Mouse (Mus musculus) heart, postnatal 36 days (tissue): Measurements from ENCODE around the gene Tgfb3. TPM values are rescaled to one million over a fixed set of nuclear protein-coding genes. Genes with fewer than 3 reads are reported as not detected.

Experiments
- total RNA-seq, 2 experiments: library from RNA; stranded (reverse); gene quantifications; 2 replicates each; pipeline ENCODE4 v1.2.3; 2021

Gene Tgfb3
- total RNA-seq, 2 experiments from 2014 or later = 14.4 to 15.2 TPM

Other genes starting within 250 kb of the Tgfb3 start
- gene Ift43, start 3.5 kb upstream of the Tgfb3 start, total RNA-seq = 10 to 100 TPM; 25.4 to 26.0 TPM
- gene Gpatch2l, start 162.8 kb upstream of the Tgfb3 start, total RNA-seq = 10 to 100 TPM; 12.7 to 14.0 TPM